Mouse (Mus musculus) CH12.LX (cell line): ENCODE data around the gene Zfp148. TPM values are rescaled to one million over a fixed set of nuclear protein-coding genes. Genes with fewer than 3 reads are reported as not detected.
A peak's percentile ranks its signal among the peaks of the same experiment; 100 is the strongest.
"Not testable (repeated sequence)": the region's sequence is repeated elsewhere in the genome, so short reads cannot be mapped to it uniquely, and the experiment has no call there.

Experiments used
- DNase-seq: peaks from one replicate; pipeline ENCODE4 v3.0.0-alpha.2; 2013; ENCODE audit errors: extremely low read depth
- H3K27ac ChIP-seq: 2 replicates; pipeline ENCODE4 v1.5.1; 2012; ENCODE audit warnings: low read depth, mild to moderate bottlenecking, control low read depth, moderate library complexity; ENCODE audit not compliant: insufficient read depth
- H3K27me3 ChIP-seq: replicated peaks from 2 replicates; pipeline ENCODE3; 2012; ENCODE audit warnings: inconsistent platforms
- H3K36me3 ChIP-seq, 2 experiments: replicated peaks in 1 of 2; 2 replicates each; pipeline versions ENCODE3 to v1.6.1; 2012; ENCODE audit warnings: inconsistent platforms in 1 of 2, low read length in 1 of 2, mild to moderate bottlenecking in 1 of 2, mixed read lengths in 1 of 2, moderate library complexity in 1 of 2; ENCODE audit not compliant: control insufficient read depth in 1 of 2, insufficient read depth in 1 of 2
- H3K4me1 ChIP-seq, 2 experiments: 2 replicates each; pipeline ENCODE4 v1.6.1; 2012; ENCODE audit warnings: inconsistent platforms in 1 of 2, moderate library complexity in 1 of 2; ENCODE audit not compliant: insufficient read depth in 2 of 2, control insufficient read depth in 1 of 2
- H3K4me2 ChIP-seq: 2 replicates; pipeline ENCODE4 v1.6.1; 2012; ENCODE audit warnings: low read depth, mild to moderate bottlenecking, control low read depth; ENCODE audit not compliant: poor library complexity, insufficient read depth, severe bottlenecking
- H3K4me3 ChIP-seq, 3 experiments: fragments of 150-350 bp in 1 of 3; sonication (generic) in 1 of 3; replicated peaks in 1 of 3; 2 replicates each; pipeline versions ENCODE3 to v1.5.1; 2011 to 2012; ENCODE audit warnings: low read depth in 2 of 3, low read length in 2 of 3, mild to moderate bottlenecking in 2 of 3, moderate library complexity in 2 of 3, control low read depth in 1 of 3, improper control_type of control experiment in 1 of 3, inconsistent platforms in 1 of 3, mixed read lengths in 1 of 3; ENCODE audit not compliant: poor library complexity in 1 of 3
- H3K79me2 ChIP-seq: replicated peaks from 2 replicates; pipeline ENCODE4 v1.6.1; 2012; ENCODE audit warnings: mild to moderate bottlenecking, moderate library complexity; ENCODE audit not compliant: control insufficient read depth, poor library complexity, insufficient read depth, severe bottlenecking; ENCODE audit errors: extremely low read depth
- H3K9ac ChIP-seq: 2 replicates; pipeline ENCODE4 v1.6.1; 2012; ENCODE audit warnings: low read depth, mild to moderate bottlenecking, control low read depth, moderate library complexity; ENCODE audit not compliant: insufficient read depth
- H3K9me3 ChIP-seq: replicated peaks from 2 replicates; pipeline ENCODE3; 2012; ENCODE audit warnings: low read length, inconsistent platforms, mixed read lengths
- BHLHE40 ChIP-seq: IDR thresholded peaks from 2 replicates; pipeline ENCODE4 v1.6.1; 2011; ENCODE audit warnings: mild to moderate bottlenecking, low read depth, low read length, improper control_type of control experiment
- CHD2 ChIP-seq: IDR thresholded peaks from 2 replicates; pipeline ENCODE4 v1.6.1; 2011; ENCODE audit warnings: low read length, improper control_type of control experiment
- EP300 ChIP-seq: IDR thresholded peaks from 2 replicates; pipeline ENCODE4 v1.6.1; 2011; ENCODE audit warnings: low read length, improper control_type of control experiment
- ETS1 ChIP-seq: conservative IDR thresholded peaks from 2 replicates; pipeline ENCODE4 v1.6.1; 2012; ENCODE audit warnings: low read depth, mild to moderate bottlenecking, inconsistent platforms, low read length, improper control_type of control experiment, moderate library complexity
- GABPA ChIP-seq: IDR thresholded peaks from 2 replicates; pipeline ENCODE4 v1.6.1; 2012; ENCODE audit warnings: low read depth, low read length, improper control_type of control experiment, inconsistent platforms; ENCODE audit not compliant: insufficient replicate concordance
- IRF4 ChIP-seq: IDR thresholded peaks from 2 replicates; pipeline ENCODE4 v1.6.1; 2014; ENCODE audit warnings: low read depth, mild to moderate bottlenecking, inconsistent platforms, low read length, improper control_type of control experiment
- JUN ChIP-seq: IDR thresholded peaks from 2 replicates; pipeline ENCODE4 v1.6.1; 2011; ENCODE audit warnings: low read depth, mild to moderate bottlenecking, low read length, improper control_type of control experiment, moderate library complexity; ENCODE audit not compliant: insufficient read depth
- JUND ChIP-seq: conservative IDR thresholded peaks from 2 replicates; pipeline ENCODE4 v1.6.1; 2011; ENCODE audit warnings: low read depth, low read length, improper control_type of control experiment
- NELFE ChIP-seq: IDR thresholded peaks from 2 replicates; pipeline ENCODE4 v1.6.1; 2011; ENCODE audit warnings: low read depth, low read length, improper control_type of control experiment
- NRF1 ChIP-seq: IDR thresholded peaks from 2 replicates; pipeline ENCODE4 v1.6.1; 2014; ENCODE audit warnings: low read depth, mild to moderate bottlenecking, inconsistent platforms, low read length, improper control_type of control experiment, moderate library complexity
- TBP ChIP-seq: conservative IDR thresholded peaks from 2 replicates; pipeline ENCODE4 v1.6.1; 2011; ENCODE audit warnings: low read depth, low read length, improper control_type of control experiment
- ZNF384 ChIP-seq: IDR thresholded peaks from 2 replicates; pipeline ENCODE4 v1.6.1; 2012; ENCODE audit warnings: low read depth, low read length, improper control_type of control experiment, inconsistent platforms
- dilution Hi-C: fragments of 300-500 bp; cut with MboI; formaldehyde crosslinking; loops from 2 replicates; pipeline ENCODE4 v1.14.3; 2020; ENCODE audit warnings: low sequenced_read_pairs; ENCODE audit not compliant: extremely low pct_unique_long_range_greater_than_20kb, extremely low pct_ligation_motif_present
- in situ Hi-C: fragments of 300-500 bp; cut with MboI; formaldehyde crosslinking; loops from 3 replicates; pipeline ENCODE4 v1.14.3; 2019; ENCODE audit warnings: low sequenced_read_pairs, low pct_ligation_motif_present, low pct_unique_long_range_greater_than_20kb, mixed read lengths
- polyA plus RNA-seq: library from polyadenylated mRNA; unstranded; fragments of >175 nt; gene quantifications from 2 replicates; pipeline ENCODE4 v1.2.1, GENCODE M21; 2012; ENCODE audit warnings: low read depth; ENCODE audit not compliant: insufficient read length
- total RNA-seq, 2 experiments: library from RNA; depleted of rRNA; stranded (reverse); fragments of 300-350 nt in 1 of 2; fragments of >200 nt in 1 of 2; gene quantifications; 2 replicates each; pipeline ENCODE4 v1.2.3; 2012 to 2014

Zfp148 gene
- total and polyA plus RNA-seq, 3 experiments: 19.5 to 36.6 (median 28.6) TPM

- H3K4me1 ChIP-seq: peaks cover 0 to 11% of the 10 kb centered on the region in 2 experiments; a peak in 1 of 4 replicates
Measured at GRCm38 (mm10) chr16:33494374-33494773, 113.7 kb downstream of the Zfp148 start.

GRCm38 (mm10) chr16:33508082-33508481 lies 127.4 kb downstream of the Zfp148 start:
- Histone ChIP-seq H3K4me3 (no peak overlapping the region), H3K27me3 (no peaks in the 10 kb centered on the region), H3K36me3 (peaks cover 5 to 24% of the 10 kb centered on the region in 2 experiments), H3K9ac (no peak overlapping the region), H3K4me1 (peaks cover 4 to 8% of the 10 kb centered on the region in 2 experiments), H3K9me3 (no peaks in the 10 kb centered on the region), H3K79me2 (no peaks in the 10 kb centered on the region), H3K4me2 (no peak overlapping the region), H3K27ac (no peak overlapping the region)
- DNase-seq: no peak
- in situ Hi-C loops: no loop called here
- TF ChIP-seq ZNF384 (no peak), BHLHE40 (peak; percentile 74), IRF4 (0 out of 2 replicates have a peak, but pooled peaks have one; percentile 34)
- dilution Hi-C loops: no loop called here

More at GRCm38 (mm10) chr16:33494374-33494773, 113.7 kb downstream of the Zfp148 start:
- Histone ChIP-seq H3K4me3 (no peak overlapping the region), H3K27ac (no peak overlapping the region), H3K36me3 (peaks cover 39 to 68% of the 10 kb centered on the region in 2 experiments), H3K27me3 (no peaks in the 10 kb centered on the region), H3K9me3 (peaks cover 1% of the 10 kb centered on the region), H3K9ac (no peak overlapping the region), H3K79me2 (0 out of 2 replicates have a peak, but pooled peaks cover 3% of the 10 kb centered on the region), H3K4me2 (no peak overlapping the region)
- dilution Hi-C loops (no loop called here), in situ Hi-C loops (no loop called here)
- peak; percentile 35 for DNase-seq
- TF ChIP-seq NRF1 (no peak), JUN (peak; percentile 21; the same call in 1 of the 2 replicates), TBP (no peak), NELFE (no peak), GABPA (no peak), BHLHE40 (peak; percentile 82), CHD2 (no peak), EP300 (peak; percentile 63), ETS1 (peak; percentile 70), IRF4 (peak; percentile 44; the same call in 1 of the 2 replicates), JUND (0 out of 2 replicates have a peak, but pooled peaks have one; percentile 41)

- H3K27ac ChIP-seq, H3K9ac ChIP-seq, DNase-seq, H3K4me1 ChIP-seq, H3K27me3 ChIP-seq, in situ Hi-C loops, H3K9me3 ChIP-seq, H3K4me3 ChIP-seq, H3K79me2 ChIP-seq, H3K4me2 ChIP-seq, dilution Hi-C loops: not testable (repeated sequence)
- peaks cover 5 to 13% of the 10 kb centered on the region in 2 experiments for H3K36me3 ChIP-seq
Measured at GRCm38 (mm10) chr16:33509231-33509630, 128.6 kb downstream of the Zfp148 start.

GRCm38 (mm10) chr16:33510856-33511255 lies 130.2 kb downstream of the Zfp148 start:
- DNase-seq, H3K9ac ChIP-seq, H3K4me3 ChIP-seq, H3K9me3 ChIP-seq, H3K27ac ChIP-seq, in situ Hi-C loops, H3K79me2 ChIP-seq, H3K4me2 ChIP-seq, H3K4me1 ChIP-seq, H3K36me3 ChIP-seq, H3K27me3 ChIP-seq, dilution Hi-C loops: not testable (repeated sequence)
